Comparison of ENCODE assay signal across 7 mouse cellular contexts in the genomic region with DNA sequence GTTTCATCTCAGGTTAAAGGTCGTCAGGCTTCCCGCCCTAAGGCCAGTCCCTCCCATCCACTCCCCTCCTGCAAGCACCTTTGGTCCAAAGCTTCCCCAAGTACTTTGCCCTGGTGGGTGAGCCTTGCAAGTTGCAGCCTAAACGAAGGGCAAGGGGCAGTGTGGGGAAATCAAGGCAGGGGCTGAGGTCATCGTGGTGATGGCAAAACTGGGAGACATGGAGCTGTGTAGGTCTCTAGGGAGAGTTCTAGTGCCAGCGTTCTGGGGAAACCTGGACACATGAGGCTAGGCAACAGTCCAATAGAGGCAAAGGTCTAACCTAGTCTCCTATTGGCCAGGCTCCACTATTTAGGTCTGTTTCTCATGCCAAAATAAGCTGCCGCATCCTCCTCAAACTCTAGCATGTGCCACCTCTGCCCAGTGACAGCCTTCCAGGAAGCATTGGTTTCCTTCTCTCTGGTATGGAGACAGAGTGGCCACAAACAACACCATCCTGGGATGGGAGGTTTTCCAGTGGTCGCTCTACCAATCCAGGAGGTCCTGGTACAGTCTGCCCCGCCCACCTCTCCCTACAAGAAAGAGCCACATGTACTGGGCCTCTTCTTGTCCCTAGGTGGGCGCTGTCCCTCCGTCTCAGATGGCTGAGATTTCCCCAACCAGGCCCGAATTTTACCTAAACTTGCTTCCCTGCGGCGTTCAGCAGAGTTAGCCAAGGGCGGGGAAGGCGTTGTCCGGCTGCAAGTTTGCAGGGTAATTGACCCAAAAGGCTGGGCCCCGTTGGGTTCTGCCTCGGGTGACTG. TPM values are rescaled to one million over a fixed set of nuclear protein-coding genes. Genes with fewer than 3 reads are reported as not detected.
A peak's percentile ranks its signal among the peaks of the same experiment; 100 is the strongest.
DNase-seq lines count a peak whose midpoint lies in the region; ATAC-seq and TF ChIP-seq lines count a peak whose summit lies in the region.

No protein-coding gene starts in this region.

- H3K36me3 ChIP-seq in embryonic facial prominence, embryonic 10.5 days (replicated peaks) = peaks cover 33% of the 10 kb centered on the region
- H3K36me3 ChIP-seq in intestine, embryonic 14.5 days (ENCODE audit: control insufficient read depth, insufficient read depth, low read length) = peaks cover 17% of the 10 kb centered on the region; the same call in 1 of the 2 replicates

- H3K4me1 ChIP-seq in embryonic facial prominence, embryonic 10.5 days = peaks cover 25% of the 10 kb centered on the region
- H3K4me1 ChIP-seq in intestine, embryonic 14.5 days (replicated peaks; ENCODE audit: control insufficient read depth, insufficient read depth, low read length) = 0 out of 2 replicates have a peak, but pooled peaks cover 8% of the 10 kb centered on the region
- H3K4me1 ChIP-seq in lung, adult 2 months (ENCODE audit: control insufficient read depth, insufficient read depth, low read length) = peaks cover 8% of the 10 kb centered on the region

- H3K27me3 ChIP-seq in embryonic facial prominence, embryonic 10.5 days (replicated peaks; ENCODE audit: low read depth, poor library complexity, severe bottlenecking) = peaks cover 13% of the 10 kb centered on the region; the same call in 1 of the 2 replicates
- H3K27me3 ChIP-seq in intestine, embryonic 14.5 days (replicated peaks; ENCODE audit: control insufficient read depth, insufficient read depth, low read length) = no peaks in the 10 kb centered on the region

- WGBS in embryonic facial prominence, embryonic 10.5 days = 19% methylated on average over 18 of the region's 18 CpGs
- 18% methylated on average over 18 of the region's 18 CpGs for WGBS in intestine, embryonic 14.5 days
- WGBS in lung, adult 2 months = 22% methylated on average over 18 of the region's 18 CpGs

- H3K4me3 ChIP-seq in embryonic facial prominence, embryonic 10.5 days = peak overlapping the region; percentile 81
- peak overlapping the region; percentile 61 for H3K4me3 ChIP-seq in intestine, embryonic 14.5 days (ENCODE audit: low read depth, low read length)
- peak overlapping the region; percentile 64 for H3K4me3 ChIP-seq in lung, adult 2 months (replicated peaks; ENCODE audit: extremely low read depth, low read depth, low read length)

- peak overlapping the region; percentile 77 for H3K4me2 ChIP-seq in intestine, embryonic 14.5 days (ENCODE audit: low read length)

- peak overlapping the region; percentile 74 for H3K27ac ChIP-seq in embryonic facial prominence, embryonic 10.5 days (replicated peaks)
- H3K27ac ChIP-seq in intestine, embryonic 14.5 days (ENCODE audit: low read depth) = no peak overlapping the region

- DNase-seq in urinary bladder, postnatal 25 days (ENCODE audit: low spot score) = peak; percentile 25
- DNase-seq in urinary bladder, adult 2 months (ENCODE audit: low spot score) = no peak
- peak; percentile 72 for DNase-seq in embryonic facial prominence, embryonic 10.5 days (ENCODE audit: low spot score)
- no peak for DNase-seq in intestine, embryonic 14.5 days (ENCODE audit: low spot score)
- no peak for DNase-seq in lung, adult 2 months
- DNase-seq in retina, postnatal 1 day = peak; percentile 65
- no peak for DNase-seq in gastrocnemius, adult 8-10 months (ENCODE audit: low spot score in 2 of 2)

- H3K9ac ChIP-seq in intestine, embryonic 14.5 days (ENCODE audit: low read length) = peak overlapping the region; percentile 61

- no peak; the same call in 1 of the 2 replicates for ATAC-seq in intestine, embryonic 14.5 days (replicated peaks; ENCODE audit: low FRiP score, low TSS enrichment, low read depth)

- TF ChIP-seq POLR2A in lung, adult 2 months (IDR thresholded peaks at IDR 0.05; ENCODE audit: borderline replicate concordance, extremely low read depth, low read depth, low read length) = 0 out of 2 replicates have a peak, but pooled peaks have one; percentile 18

- peaks cover 9% of the 10 kb centered on the region; the same call in 1 of the 2 replicates for H3K9me3 ChIP-seq in embryonic facial prominence, embryonic 10.5 days
- 0 out of 2 replicates have a peak, but pooled peaks cover 5% of the 10 kb centered on the region for H3K9me3 ChIP-seq in intestine, embryonic 14.5 days (ENCODE audit: control insufficient read depth, low read length)

- no peak for TF ChIP-seq CTCF in lung, adult 2 months (IDR thresholded peaks at IDR 0.05; ENCODE audit: insufficient read depth, low read length)

RNA-seq across cellular contexts. Expression of gene Tmem120a, which starts 1.1 kb away (rescaled TPM):
- polyA plus RNA-seq in urinary bladder, adult 2 months (2012; rRNA removed) = 21.0 and 21.7 TPM in 2 replicates
- 54.7 and 59.3 TPM in 2 replicates for polyA plus RNA-seq in embryonic facial prominence, embryonic 10.5 days (2016; fragmentation: Nextera tagmentation; extraction: Ambion mirVana)
- polyA plus RNA-seq in intestine, embryonic 14.5 days (2014; fragmentation: Nextera tagmentation; extraction: Ambion mirVana) = 40.4 and 40.9 TPM in 2 replicates
- polyA plus RNA-seq in lung, adult 2 months (2012; rRNA removed) = 24.6 and 31.0 TPM in 2 replicates
- 10 to 100 TPM in 1 of 4 experiments, 1 to 10 TPM in 3; 7.9 to 12.3 (median 8.9) TPM for total RNA-seq in gastrocnemius, adult 8-10 months (2022)

RNA-seq across cellular contexts. Expression of gene Styxl1, which starts 35.0 kb away (rescaled TPM):
- polyA plus RNA-seq in urinary bladder, adult 2 months (2012; rRNA removed) = 0.44 and 0.48 TPM in 2 replicates
- polyA plus RNA-seq in embryonic facial prominence, embryonic 10.5 days (2016; fragmentation: Nextera tagmentation; extraction: Ambion mirVana) = 0.30 and 0.31 TPM in 2 replicates
- 0.28 TPM in 1 of 2 replicates, not detected in the other for polyA plus RNA-seq in intestine, embryonic 14.5 days (2014; fragmentation: Nextera tagmentation; extraction: Ambion mirVana)
- polyA plus RNA-seq in lung, adult 2 months (2012; rRNA removed) = 1.1 and 1.4 TPM in 2 replicates
- total RNA-seq in gastrocnemius, adult 8-10 months (2022) = not detected

RNA-seq across cellular contexts. Expression of gene Mdh2, which starts 35.1 kb away (rescaled TPM):
- 264 and 269 TPM in 2 replicates for polyA plus RNA-seq in urinary bladder, adult 2 months (2012; rRNA removed)
- polyA plus RNA-seq in embryonic facial prominence, embryonic 10.5 days (2016; fragmentation: Nextera tagmentation; extraction: Ambion mirVana) = 603 and 625 TPM in 2 replicates
- polyA plus RNA-seq in intestine, embryonic 14.5 days (2014; fragmentation: Nextera tagmentation; extraction: Ambion mirVana) = 597 and 634 TPM in 2 replicates
- polyA plus RNA-seq in lung, adult 2 months (2012; rRNA removed) = 257 and 344 TPM in 2 replicates
- 100 to 1,000 TPM; 825 to 986 (median 954) TPM for total RNA-seq in gastrocnemius, adult 8-10 months (2022)

Comparison
In these comparisons a context has a peak if more than half of its experiments do, and no peak if none do; other contexts are left out.
1. DNase-seq: peak in urinary bladder, postnatal 25 days (single experiment), embryonic facial prominence, embryonic 10.5 days (single experiment) and retina, postnatal 1 day (single experiment); none in urinary bladder, adult 2 months (single experiment), intestine, embryonic 14.5 days (single experiment), lung, adult 2 months (single experiment) and gastrocnemius, adult 8-10 months (0 of 2).
2. Peak in every context shown above with its lines, with median percentiles within 50 percentile points of each other: H3K4me3 ChIP-seq.